Mouse (Mus musculus) cerebellum, adult (tissue): Measurements from ENCODE around the gene Rasd1.
A peak's percentile ranks its signal among the peaks of the same experiment; 100 is the strongest.

Experiments used
- ATAC-seq: cut with Nextera tagmentation; 2 replicates; pipeline ENCODE4 v1.9.2; 2017; ENCODE audit warnings: mild to moderate bottlenecking, moderate library complexity, mixed read lengths; ENCODE audit not compliant: insufficient number of reproducible peaks, low FRiP score, low TSS enrichment

Gene Rasd1

DNA sequence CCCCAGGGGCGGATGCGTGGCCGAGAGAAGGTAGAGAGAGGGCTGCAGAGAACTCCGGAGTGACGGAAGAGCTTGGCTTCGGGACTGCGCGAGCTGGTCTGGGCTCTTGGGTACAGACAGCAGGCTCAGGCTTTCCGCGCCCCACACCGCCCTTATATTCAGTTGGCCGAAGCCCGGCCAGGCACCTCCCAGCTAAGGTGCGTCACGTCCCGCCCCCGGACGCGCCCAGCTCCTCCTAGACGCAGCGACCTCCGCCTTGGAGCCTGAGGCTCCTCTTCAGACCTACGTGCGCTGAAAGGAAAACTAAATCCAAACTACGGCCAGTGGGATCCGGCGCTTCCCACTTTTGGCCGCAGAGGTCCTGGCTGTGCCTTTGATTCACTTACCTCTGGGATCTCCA lies at the start of gene Rasd1:
Rasd1 (minus strand) TSS at position 127 of the 400 bp plus-strand sequence.
- ATAC-seq = peak; percentile 90

DNA sequence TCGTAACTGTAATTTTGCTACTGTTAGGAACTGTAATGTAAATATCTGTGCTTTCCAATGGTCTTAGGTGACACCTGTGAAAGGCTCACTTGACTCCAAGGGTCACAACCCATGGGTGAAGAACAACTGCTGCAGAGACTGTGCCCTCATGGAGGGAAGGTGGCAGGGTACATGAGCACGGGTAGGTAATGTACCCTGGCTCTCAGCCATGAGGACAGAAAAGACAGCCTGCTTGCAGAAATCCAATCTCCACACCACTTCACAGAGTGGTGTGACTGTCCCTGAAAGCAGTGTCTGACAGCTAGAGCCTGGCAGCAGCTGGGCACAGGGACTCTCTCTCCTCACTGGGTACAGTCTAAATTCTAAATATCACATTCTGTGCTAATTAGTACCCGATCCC lies 46.8 kb upstream of the Rasd1 start:
- ATAC-seq = no peak

DNA sequence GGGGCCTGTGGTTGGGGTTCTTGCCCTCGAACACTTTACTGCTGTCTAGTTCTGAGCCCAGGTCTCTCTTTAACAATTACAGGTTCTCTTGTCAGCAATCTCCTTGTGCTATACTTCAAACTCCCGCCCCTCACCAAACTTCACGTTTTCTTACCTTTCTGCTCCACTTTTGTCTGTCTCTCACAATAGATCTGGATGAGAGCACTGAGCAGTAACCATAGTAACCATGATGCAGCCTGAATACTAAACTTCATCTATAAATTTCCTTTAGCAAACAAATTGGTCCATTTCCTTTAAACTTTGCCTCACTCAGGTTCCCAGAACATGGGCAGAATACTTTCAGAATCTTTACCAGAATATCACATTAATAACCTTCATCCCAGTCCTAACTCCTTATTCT lies 44.7 kb upstream of the Rasd1 start:
- no peak for ATAC-seq

DNA sequence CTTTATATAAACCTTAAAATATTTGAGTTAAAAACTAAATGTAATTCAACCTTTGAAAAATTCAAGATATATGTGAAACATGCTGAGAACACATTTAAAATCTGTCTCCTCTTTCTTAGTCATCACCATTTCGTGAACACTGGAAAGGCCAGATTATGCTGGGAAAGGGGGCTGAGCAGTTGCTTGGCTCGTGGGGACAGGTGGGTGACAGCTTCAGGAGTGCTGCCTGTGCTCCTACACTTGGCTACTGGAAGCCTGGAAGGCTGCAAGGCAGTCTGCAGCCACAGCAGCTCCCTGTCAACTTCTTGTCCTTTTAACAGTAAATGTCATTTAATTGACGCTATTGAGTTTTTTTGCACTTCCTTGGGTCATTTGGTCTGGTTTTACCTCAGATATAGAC lies 41.1 kb upstream of the Rasd1 start:
- no peak for ATAC-seq

DNA sequence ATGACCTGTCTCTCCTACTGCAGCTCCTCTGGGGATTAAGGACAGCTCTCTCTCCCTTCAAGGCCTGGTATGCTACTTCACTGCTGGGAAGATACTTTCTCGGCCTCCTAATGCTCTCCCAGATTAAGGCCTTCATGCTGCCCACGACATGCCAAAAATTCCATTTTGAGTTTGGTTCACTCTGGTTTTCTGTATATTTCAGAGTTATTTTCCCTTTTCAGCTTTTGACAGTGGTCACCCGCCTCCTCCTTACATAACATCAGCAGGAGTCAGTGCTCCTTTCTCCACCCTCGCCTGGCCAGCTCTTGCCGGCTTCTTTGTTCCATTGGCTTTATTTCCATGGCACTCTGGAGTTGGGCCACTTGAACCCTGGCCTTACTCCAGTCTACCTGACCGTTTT lies 40.0 kb upstream of the Rasd1 start:
- ATAC-seq = no peak

DNA sequence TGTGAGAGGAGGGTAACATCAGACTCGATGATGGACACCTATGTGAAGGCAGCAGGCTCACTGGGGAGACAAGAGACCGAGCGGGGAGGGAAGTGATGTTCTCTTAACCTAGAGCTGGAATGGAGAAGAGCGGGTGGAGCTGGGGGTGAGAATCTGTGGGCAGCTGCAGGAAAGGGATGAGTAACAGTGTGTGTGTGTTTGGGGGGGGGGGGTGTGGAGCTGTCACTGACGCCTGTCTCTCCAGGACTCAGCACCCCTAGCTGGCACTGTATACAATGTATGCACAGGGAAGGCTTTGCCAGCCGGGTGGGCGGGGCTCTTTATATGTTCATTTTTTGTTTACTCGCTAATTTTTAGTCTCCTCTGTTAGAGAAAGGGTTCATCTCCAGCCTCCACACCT lies 39.1 kb upstream of the Rasd1 start:
- no peak for ATAC-seq

DNA sequence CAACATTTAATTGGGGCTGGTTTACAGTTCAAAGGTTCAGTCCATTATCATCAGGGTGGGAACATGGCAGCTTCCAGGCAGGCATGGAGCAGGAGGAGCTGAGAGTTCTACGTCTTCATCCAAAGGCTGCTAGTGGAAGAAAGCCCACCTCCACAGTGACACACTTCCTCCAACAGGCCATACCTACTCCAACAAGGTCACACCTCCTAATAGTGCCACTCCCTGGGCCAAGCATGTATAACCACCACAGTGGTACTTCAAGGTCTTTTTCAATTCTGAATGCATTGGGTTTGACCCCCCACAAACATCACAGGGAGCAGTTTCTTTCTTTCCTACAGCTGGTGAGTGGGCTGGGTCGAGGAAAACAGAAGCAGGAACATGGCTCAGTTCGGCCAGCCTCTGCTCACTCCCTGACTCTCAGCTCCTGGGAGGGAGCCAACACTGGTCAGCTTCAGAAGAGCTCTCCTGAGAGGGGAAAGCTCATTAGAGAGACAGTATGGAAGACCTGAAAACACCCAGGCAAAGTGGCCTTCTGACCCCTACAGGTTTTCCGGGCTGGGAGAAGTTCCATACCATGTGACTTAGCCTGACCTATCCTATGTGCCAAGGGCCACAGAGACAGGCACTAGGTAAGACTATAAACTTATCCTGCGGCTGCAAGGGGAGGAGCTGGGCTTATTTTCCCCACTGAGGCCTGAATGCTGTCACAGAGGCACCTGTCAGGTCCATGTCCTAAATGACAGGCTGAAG lies 36.7 kb upstream of the Rasd1 start:
- no peak for ATAC-seq

DNA sequence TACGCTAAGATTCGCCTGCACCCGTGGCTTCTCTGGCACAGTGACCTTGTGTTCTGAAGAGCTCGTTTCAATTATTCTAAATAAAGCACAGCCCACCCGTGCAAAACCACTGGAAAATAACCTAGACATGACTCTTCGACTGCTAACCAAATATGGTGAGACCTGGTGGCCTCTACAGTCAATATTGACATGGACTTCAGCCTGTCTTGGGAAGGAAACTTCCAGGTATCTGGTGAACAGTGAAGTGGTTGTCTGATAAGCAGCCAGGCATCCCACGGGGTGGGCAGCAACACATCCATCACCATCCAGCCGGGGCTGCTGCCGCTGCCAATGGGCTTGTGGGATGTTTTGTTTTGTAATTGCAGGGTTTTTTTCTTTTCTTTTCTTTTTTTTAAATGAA lies 29.6 kb upstream of the Rasd1 start:
- no peak for ATAC-seq

DNA sequence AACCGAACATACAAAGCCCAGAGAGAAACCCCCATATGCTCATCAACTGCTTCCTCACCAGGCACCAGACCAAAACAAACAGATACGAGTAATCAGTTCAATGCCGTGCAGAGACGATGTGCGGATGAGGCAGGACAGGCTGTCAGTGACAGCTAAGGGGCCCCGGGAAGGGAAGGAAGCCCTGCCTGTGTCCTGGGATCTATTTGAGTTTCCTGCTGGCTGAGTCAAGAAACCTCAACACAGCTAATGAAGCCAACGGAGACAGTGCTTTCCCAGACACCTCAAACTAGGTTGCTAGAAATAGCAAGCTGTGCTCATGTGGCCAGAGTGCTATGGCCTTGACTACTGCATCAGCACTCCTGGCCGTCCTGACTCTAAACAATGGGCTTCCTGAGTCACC lies 26.6 kb upstream of the Rasd1 start:
- no peak for ATAC-seq

DNA sequence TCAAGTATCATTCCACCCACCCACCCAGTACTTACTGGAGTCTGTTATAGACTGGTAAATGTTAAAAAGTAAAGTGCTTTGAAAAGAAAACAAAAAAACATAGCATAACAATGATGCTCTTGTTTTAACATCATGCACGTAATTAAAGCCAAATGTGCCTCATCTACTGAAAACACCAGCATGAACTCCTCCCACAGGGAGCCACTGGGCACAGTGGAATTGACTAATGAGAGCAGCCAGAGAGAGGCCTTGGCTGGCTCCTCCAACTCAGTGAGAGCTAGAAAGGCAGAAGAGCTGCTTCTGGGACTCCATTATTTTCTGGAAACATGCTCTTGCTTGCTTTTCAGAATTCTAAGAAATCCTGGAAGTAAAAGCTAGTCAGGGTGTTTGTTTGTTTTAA lies 24.7 kb upstream of the Rasd1 start:
- ATAC-seq = no peak

DNA sequence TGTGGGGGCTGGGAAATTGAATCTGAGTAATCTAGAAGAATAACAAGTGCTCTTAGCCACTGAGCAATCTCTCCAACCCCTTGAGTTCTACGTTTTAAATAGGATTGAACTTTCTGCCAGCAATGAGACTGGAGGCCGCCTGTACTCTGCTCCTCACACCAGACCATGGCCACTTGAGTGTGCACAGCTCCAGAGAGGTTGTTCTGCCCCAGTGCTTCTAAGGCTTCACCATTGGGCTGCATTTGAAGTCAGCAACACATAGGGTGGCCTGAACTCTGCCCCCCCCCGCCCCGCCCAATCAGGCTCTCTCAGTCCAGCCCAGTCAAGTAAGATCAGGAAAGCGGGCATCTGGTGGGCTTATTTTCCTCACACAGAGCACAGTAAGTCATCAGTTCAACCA lies 13.1 kb upstream of the Rasd1 start:
- ATAC-seq = no peak

DNA sequence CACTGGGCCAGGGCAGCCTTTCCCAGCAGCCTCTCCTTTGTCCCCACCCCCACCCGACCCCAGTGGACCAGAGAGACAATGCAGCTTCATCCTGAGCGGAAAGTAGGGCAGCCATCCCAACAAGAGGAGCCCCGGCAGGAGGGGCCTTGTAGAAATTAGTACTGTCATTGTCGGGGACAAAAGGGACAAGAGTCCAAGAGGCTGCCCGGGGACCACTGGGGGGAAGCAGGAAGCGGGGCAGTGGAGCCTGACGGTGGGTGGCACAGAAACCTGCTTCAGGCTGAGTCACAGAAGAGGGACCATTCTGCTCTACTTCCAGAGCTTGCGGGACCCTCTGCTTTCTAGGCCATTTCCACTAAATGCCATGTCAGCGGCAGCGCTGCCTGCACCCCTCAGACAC lies 10.5 kb upstream of the Rasd1 start:
- no peak for ATAC-seq

DNA sequence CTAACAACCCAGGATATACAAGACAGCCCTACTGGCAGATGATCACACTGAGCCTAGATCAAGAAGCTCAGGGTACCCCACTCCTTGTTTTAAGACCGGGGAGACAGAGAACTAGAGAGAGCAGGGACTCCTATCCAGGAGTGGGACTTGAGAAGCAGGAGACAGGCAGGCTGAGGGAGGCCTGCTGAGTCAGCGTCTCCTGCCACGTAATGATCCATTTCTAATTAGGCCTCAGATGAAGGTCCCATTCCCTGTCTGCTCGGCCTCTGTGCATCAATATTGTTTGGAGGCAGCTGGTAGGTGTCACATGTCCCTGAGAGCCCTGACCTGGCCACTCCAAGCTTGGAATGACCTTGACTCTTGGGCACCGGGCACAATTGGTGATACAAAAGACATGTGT lies 8.6 kb upstream of the Rasd1 start:
- no peak for ATAC-seq

DNA sequence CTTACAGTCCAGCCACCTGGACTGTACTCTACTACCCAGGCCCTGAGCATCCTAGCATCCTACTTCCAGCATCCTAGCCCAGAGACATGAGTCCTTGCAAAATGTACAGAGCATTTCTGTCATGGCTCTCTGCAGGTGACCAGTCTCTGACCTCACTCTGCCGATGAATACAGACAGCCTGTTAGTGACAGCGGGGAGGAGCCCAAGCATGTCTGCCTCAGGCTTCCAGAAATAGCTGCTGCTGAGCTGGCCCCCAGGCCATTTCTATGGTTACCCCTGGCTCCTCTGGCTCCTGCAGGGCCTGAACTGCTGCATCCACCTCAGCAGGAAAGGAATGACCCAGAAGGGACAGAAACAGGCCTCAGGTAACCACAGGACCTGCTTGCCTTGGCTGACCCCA lies 6.9 kb upstream of the Rasd1 start:
- ATAC-seq = no peak

DNA sequence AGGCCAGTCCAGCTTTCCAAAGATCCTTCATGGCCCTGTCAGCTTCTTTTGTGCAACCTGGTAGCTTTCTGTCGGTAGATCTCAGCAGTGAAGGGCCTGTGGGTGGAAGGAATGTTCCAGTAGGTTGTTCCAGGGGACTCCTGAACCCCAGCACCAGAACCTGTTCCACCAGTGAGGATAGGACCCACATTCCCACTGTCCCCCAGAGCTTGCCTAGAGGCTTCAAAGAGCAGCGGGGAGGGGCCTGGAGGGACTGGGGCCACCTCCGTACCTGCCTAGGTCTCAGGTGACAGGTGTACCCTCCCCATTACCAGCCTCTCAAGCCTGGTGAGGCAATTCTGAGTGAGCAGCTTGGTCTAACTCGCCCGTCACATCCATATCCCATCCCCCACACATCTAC lies 6.0 kb upstream of the Rasd1 start:
- ATAC-seq = no peak

DNA sequence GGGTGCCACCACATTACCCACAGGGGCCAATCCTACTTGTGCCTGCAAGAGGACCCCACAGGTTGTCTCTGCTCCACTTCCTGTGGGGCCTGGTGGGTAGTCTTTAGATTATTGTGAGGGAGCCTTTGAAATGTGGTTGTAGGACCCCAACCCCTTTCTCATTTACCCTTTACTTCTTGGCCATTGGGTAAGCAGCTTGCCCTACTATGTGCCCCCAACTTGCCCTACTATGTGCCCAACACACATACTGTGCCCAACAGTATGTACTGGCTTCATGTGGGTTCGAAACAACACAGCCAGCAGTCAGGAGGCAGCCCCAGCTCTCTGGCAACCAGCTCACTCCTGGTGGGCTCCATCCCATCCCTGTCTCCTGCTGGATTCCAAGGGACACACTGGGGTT lies 3.0 kb upstream of the Rasd1 start:
- ATAC-seq = no peak

DNA sequence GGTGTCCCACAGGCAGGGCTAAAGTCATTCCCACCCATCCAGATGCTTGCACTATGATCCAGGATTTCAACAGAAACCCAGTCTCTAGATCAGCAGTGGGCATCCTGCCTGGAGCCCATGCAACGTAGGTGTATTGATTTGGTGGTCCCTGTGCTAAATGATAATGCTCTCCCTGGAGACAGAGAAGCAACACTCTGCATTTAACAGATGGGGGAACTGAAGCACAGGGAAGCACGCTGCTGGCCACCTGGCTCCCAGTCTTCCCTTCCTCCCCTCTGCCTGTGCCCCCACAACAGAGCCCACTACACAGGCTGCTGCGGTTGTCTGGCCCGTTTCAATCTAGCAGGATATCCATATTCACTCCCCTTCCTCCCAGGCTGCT lies 1.3 kb upstream of the Rasd1 start:
- no peak for ATAC-seq

DNA sequence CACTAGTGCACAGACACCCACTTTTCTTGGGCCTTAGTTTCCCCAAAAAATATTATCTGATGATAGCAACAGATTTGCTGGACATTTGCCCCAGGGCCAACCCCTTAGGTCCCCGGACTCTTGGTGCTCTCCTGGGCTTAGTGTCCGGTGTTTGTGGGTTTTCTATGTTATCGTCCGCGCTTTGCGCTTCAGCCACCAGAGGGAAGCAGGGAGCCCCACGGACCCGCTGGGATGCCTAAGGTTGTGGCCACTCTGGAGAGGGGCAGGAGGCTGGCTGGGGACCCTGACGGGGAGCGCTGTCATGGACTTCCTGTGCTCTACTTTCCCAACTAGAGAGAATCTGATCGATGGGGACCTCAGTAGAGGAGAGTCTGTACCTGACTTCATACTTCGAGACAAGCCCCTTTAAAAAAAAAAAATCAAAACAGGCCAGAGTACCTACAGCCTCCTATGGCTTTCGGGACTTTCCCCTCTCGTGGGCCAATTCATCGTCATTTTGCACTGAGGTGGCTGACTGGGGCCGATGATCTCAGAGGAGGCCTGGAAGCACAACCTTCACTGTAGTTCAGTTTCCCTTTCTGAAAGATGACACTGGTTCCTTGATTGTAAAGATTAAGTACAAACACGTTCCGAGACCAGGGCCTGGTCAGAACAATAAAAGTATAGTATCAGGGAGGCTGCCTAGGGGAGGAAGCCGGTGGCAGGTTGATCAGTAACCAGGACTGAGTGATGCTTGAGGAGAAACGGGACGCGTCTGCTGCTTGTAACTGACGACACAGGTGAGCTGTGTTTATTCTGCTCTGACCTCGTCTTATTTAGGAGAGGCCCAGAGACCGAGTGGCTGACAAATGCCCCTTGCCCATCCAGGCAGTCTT lies 720 bp upstream of the Rasd1 start:
- peak; percentile 57 for ATAC-seq

DNA sequence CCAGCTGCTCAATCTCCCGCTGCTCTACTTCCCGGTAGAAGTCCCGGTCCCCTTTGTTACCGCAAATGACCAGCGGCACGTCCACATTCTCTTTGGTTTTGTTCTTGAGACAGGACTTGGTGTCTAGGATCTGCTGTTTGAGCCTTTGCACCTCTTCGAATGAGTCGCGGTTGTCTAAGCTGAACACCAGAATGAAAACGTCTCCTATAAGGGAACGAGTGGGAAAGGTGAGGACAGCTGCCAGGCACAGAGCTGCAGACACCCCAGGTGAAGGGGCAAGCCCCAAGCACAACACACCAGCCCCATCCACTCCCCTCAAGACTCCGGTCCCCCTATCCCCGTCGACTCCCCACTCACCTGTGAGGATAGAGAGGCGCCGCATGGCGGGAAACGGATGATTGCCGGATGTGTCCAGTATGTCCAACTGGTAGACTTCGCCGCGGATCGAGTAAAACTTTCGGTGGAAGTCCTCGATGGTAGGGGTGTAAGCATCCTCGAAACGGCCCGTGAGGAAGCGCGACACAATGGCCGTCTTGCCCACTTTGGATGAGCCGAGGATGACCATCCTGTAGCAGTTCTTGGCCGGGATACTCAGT lies 483 bp downstream of the Rasd1 start:
- no peak for ATAC-seq

DNA sequence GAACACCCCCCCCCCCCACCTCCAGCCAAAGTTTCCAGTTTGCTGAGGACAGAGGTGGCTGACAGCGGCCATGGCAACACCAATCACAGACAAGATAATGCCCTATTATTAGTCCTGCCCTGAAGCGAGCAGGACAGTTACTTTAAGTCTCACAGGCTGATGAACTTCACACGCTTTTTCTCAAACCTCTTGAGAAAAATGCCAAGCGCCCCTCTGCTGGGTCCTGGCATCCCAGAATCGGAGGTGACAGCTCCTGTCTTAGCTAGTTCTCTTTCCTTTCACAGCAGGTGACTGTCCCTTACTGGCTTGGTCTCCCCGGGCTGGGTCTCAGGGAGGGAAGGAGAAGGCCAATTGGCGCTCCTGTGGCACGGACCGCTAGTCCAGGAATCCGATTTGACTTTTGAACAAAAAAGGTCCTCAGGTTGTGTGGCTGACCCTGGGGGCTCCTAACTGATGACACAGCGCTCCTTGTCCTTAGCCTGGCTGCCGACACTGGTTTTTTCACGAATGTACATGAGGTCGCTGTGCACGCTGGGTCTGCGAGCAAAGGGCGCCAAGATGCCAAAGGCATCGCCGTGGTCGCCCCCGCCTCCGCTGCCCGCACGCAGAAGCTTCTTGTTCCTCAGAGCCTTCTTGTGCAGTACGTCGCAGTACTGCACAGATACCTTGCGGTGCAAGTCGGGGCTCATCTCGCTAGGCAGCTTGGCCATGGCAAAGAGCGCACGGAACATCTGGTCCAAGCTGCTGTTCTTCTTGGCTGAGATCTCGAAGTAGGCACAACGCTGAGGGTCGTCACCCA lies 1.2 kb downstream of the Rasd1 start:
- ATAC-seq = no peak

DNA sequence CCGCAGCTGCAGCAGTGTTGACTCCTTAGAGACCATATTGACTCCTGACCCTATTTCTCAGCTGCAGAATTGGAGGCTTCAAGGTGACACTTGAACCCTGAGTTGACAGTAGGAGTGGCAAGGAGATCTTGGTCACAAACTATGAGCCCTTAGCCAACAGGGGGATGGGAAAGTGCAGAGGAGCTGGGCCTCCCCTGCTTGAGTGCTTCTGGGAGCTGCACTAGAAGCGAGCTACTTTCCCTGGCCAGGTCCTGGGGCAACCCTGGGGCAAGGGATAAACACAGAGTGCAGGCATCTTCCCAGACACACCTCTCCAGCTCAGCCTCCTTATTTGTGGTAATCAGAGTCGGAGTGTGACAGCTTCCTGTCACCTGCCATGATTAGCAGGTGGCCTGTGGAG lies 2.2 kb downstream of the Rasd1 start:
- ATAC-seq = no peak
